Mouse (Mus musculus): ENCODE results near the gene Lat. TPM values are rescaled to one million over a fixed set of nuclear protein-coding genes. Genes with fewer than 3 reads are reported as not detected.

Lat gene
- total and polyA plus RNA-seq, 3 experiments: 0.34 to 4.4 (median 1.8) TPM

GRCm38 (mm10) chr7:126324791-126325190 is 44.6 kb downstream of the Lat start:
- Histone ChIP-seq H3K27ac (no peak overlapping the region), H3K79me2 (replicated peaks; ENCODE audit: control insufficient read depth, insufficient read depth, low read length) (no peaks in the 10 kb centered on the region), H3K4me1 (ENCODE audit: control insufficient read depth, insufficient read depth, low read length) (no peaks in the 10 kb centered on the region), H3K4me3 (no peak overlapping the region), H3K9ac (ENCODE audit: low read depth, low read length) (no peak overlapping the region), H3K27me3 (ENCODE audit: control insufficient read depth, insufficient read depth, low read length) (no peaks in the 10 kb centered on the region), H3K36me3 (ENCODE audit: control insufficient read depth, insufficient read depth, low read length) (no peaks in the 10 kb centered on the region)
- TF ChIP-seq POLR2A (IDR thresholded peaks at IDR 0.05; ENCODE audit: insufficient read depth, low read depth, low read length) (no peak), EP300 (IDR thresholded peaks at IDR 0.05; ENCODE audit: insufficient read depth, low read depth, low read length) (no peak), CTCF (IDR thresholded peaks at IDR 0.05) (no peak)
- intact Hi-C loops (cut with DNase I): loop anchor here (5.0 kb wide), 1 partner anchor 203 kb away; no protein-coding TSS in a partner anchor
- no peak for DNase-seq
- 16% methylated on average over 3 of the region's 3 CpGs for WGBS

GRCm38 (mm10) chr7:126323729-126324128 is 45.6 kb downstream of the Lat start:
- H3K79me2 ChIP-seq (replicated peaks; ENCODE audit: control insufficient read depth, insufficient read depth, low read length): no peaks in the 10 kb centered on the region
- no peak overlapping the region for H3K9ac ChIP-seq (ENCODE audit: low read depth, low read length)
- H3K27ac ChIP-seq: no peak overlapping the region
- H3K4me3 ChIP-seq: no peak overlapping the region
- peak; percentile 65 to 79 for DNase-seq
- intact Hi-C loops (cut with DNase I): loop anchor here (1.0 to 5.0 kb wide), 2 partner anchors 55 to 204 kb away; no protein-coding TSS in a partner anchor
- no peak for TF ChIP-seq POLR2A (IDR thresholded peaks at IDR 0.05; ENCODE audit: insufficient read depth, low read depth, low read length)
- TF ChIP-seq EP300 (IDR thresholded peaks at IDR 0.05; ENCODE audit: insufficient read depth, low read depth, low read length): 0 out of 2 replicates have a peak, but pooled peaks have one; percentile 16
- peak; percentile 94 for TF ChIP-seq CTCF (IDR thresholded peaks at IDR 0.05)
- H3K36me3 ChIP-seq (ENCODE audit: control insufficient read depth, insufficient read depth, low read length): no peaks in the 10 kb centered on the region
- H3K4me1 ChIP-seq (ENCODE audit: control insufficient read depth, insufficient read depth, low read length): no peaks in the 10 kb centered on the region
- H3K27me3 ChIP-seq (ENCODE audit: control insufficient read depth, insufficient read depth, low read length): no peaks in the 10 kb centered on the region
- WGBS: 6% methylated on average over 11 of the region's 11 CpGs

GRCm38 (mm10) chr7:126314273-126314672 is 55.1 kb downstream of the Lat start:
- 74% methylated on average over 8 of the region's 8 CpGs for WGBS
- intact Hi-C loops (cut with DNase I): no loop called here
- DNase-seq: no peak
- no peak overlapping the region for H3K9ac ChIP-seq (ENCODE audit: low read depth, low read length)
- H3K4me3 ChIP-seq: no peak overlapping the region
- H3K27me3 ChIP-seq (ENCODE audit: control insufficient read depth, insufficient read depth, low read length): no peaks in the 10 kb centered on the region
- no peak overlapping the region for H3K27ac ChIP-seq
- H3K36me3 ChIP-seq (ENCODE audit: control insufficient read depth, insufficient read depth, low read length): no peaks in the 10 kb centered on the region
- no peak for TF ChIP-seq POLR2A (IDR thresholded peaks at IDR 0.05; ENCODE audit: insufficient read depth, low read depth, low read length)
- no peak for TF ChIP-seq EP300 (IDR thresholded peaks at IDR 0.05; ENCODE audit: insufficient read depth, low read depth, low read length)
- no peaks in the 10 kb centered on the region for H3K79me2 ChIP-seq (replicated peaks; ENCODE audit: control insufficient read depth, insufficient read depth, low read length)
- no peaks in the 10 kb centered on the region for H3K4me1 ChIP-seq (ENCODE audit: control insufficient read depth, insufficient read depth, low read length)

Small RNA genes within 50 kb of the gene (microRNA-seq; reads per million reads assigned to microRNA genes)
- gene Mir7058: 0 reads per million in 2 experiments

Other genes starting within 250 kb of the Lat start
- 10 to 100 TPM; 16.5 to 16.8 TPM for gene Xpo6, start 169.1 kb downstream of the Lat start, total RNA-seq (2021)
- gene Xpo6, start 169.1 kb downstream of the Lat start, polyA plus RNA-seq (2012; rRNA removed): 133 and 148 TPM in 2 replicates
- 10 to 100 TPM; 61.9 to 87.4 TPM for gene Sbk1, start 97.0 kb downstream of the Lat start, total RNA-seq (2021)
- 44.5 and 55.4 TPM in 2 replicates for gene Sbk1, start 97.0 kb downstream of the Lat start, polyA plus RNA-seq (2012; rRNA removed)
- 10 to 100 TPM; 22.3 to 31.9 TPM for gene Spns1, start 7.9 kb upstream of the Lat start, total RNA-seq (2021)
- 57.5 and 68.8 TPM in 2 replicates for gene Spns1, start 7.9 kb upstream of the Lat start, polyA plus RNA-seq (2012; rRNA removed)
- gene Nfatc2ip, start 27.2 kb upstream of the Lat start, total RNA-seq (2021): 1 to 10 TPM; 4.0 to 4.9 TPM
- 3.0 and 5.6 TPM in 2 replicates for gene Nfatc2ip, start 27.2 kb upstream of the Lat start, polyA plus RNA-seq (2012; rRNA removed)
- 1 to 10 TPM in 1 of 2 experiments, under 1 TPM in 1; 0.37 to 1.9 TPM for gene Cd19, start 45.3 kb upstream of the Lat start, total RNA-seq (2021)
- 2.1 and 4.6 TPM in 2 replicates for gene Cd19, start 45.3 kb upstream of the Lat start, polyA plus RNA-seq (2012; rRNA removed)
- 1 to 10 TPM; 5.3 to 6.3 TPM for gene Rabep2, start 59.2 kb upstream of the Lat start, total RNA-seq (2021)
- gene Rabep2, start 59.2 kb upstream of the Lat start, polyA plus RNA-seq (2012; rRNA removed): 8.1 and 9.2 TPM in 2 replicates
- gene Atp2a1, start 93.5 kb upstream of the Lat start, total RNA-seq (2021): 1 to 10 TPM; 1.1 to 1.3 TPM
- 5.7 and 6.6 TPM in 2 replicates for gene Atp2a1, start 93.5 kb upstream of the Lat start, polyA plus RNA-seq (2012; rRNA removed)
- gene Sh2b1, start 105.9 kb upstream of the Lat start, total RNA-seq (2021): 10 to 100 TPM; 42.5 to 46.1 TPM
- 58.2 and 59.2 TPM in 2 replicates for gene Sh2b1, start 105.9 kb upstream of the Lat start, polyA plus RNA-seq (2012; rRNA removed)
- gene Tufm, start 117.8 kb upstream of the Lat start, total RNA-seq (2021): 100 to 1,000 TPM; 271 to 314 TPM
- 288 and 353 TPM in 2 replicates for gene Tufm, start 117.8 kb upstream of the Lat start, polyA plus RNA-seq (2012; rRNA removed)
- gene Atxn2l, start 133.9 kb upstream of the Lat start, total RNA-seq (2021): 10 to 100 TPM; 34.0 to 37.6 TPM
- gene Atxn2l, start 133.9 kb upstream of the Lat start, polyA plus RNA-seq (2012; rRNA removed): 48.1 and 66.7 TPM in 2 replicates
- gene Eif3c, start 196.8 kb upstream of the Lat start, total RNA-seq (2021): 100 to 1,000 TPM; 133 to 159 TPM
- 59.3 and 72.6 TPM in 2 replicates for gene Eif3c, start 196.8 kb upstream of the Lat start, polyA plus RNA-seq (2012; rRNA removed)
- under 1 TPM; 0.32 to 0.39 TPM for gene Apobr, start 215.4 kb upstream of the Lat start, total RNA-seq (2021)
- 0.47 and 1.1 TPM in 2 replicates for gene Apobr, start 215.4 kb upstream of the Lat start, polyA plus RNA-seq (2012; rRNA removed)
- gene Cln3, start 216.2 kb upstream of the Lat start, total RNA-seq (2021): 10 to 100 TPM; 12.8 to 12.9 TPM
- gene Cln3, start 216.2 kb upstream of the Lat start, polyA plus RNA-seq (2012; rRNA removed): 30.0 and 33.2 TPM in 2 replicates
- gene Il27, start 225.4 kb upstream of the Lat start, total RNA-seq (2021): not detected
- gene Il27, start 225.4 kb upstream of the Lat start, polyA plus RNA-seq (2012; rRNA removed): not detected in 2 replicates